Mouse (Mus musculus): ENCODE measurements around the gene Pygm. TPM values are rescaled to one million over a fixed set of nuclear protein-coding genes. Genes with fewer than 3 reads are reported as not detected.

Pygm gene
- polyA plus RNA-seq, 1 experiment from 2014 or later = 1.6 TPM

GRCm38 (mm10) chr19:6385419-6385818, 1.2 kb downstream of the Pygm start:
- WGBS = 77% methylated on average over 5 of the region's 5 CpGs
- peaks cover 2% of the 10 kb centered on the region for H3K4me1 ChIP-seq (replicated peaks; ENCODE audit: control insufficient read depth, insufficient read depth, low read length)
- ATAC-seq (ENCODE audit: low FRiP score) (no peak), DNase-seq (ENCODE audit: low spot score) (no peak)
- H3K36me3 ChIP-seq (ENCODE audit: control insufficient read depth, insufficient read depth, low read length) = no peaks in the 10 kb centered on the region
- no peaks in the 10 kb centered on the region for H3K27me3 ChIP-seq (ENCODE audit: control insufficient read depth, insufficient read depth, low read length)
- no peak overlapping the region for H3K4me2 ChIP-seq (replicated peaks; ENCODE audit: low read depth, low read length)
- no peak overlapping the region for H3K9ac ChIP-seq (ENCODE audit: low read depth, low read length)
- no peak overlapping the region for H3K27ac ChIP-seq (ENCODE audit: low read depth, low read length)
- no peaks in the 10 kb centered on the region for H3K9me3 ChIP-seq (ENCODE audit: control insufficient read depth, low read length)
- no peak overlapping the region for H3K4me3 ChIP-seq (ENCODE audit: low read depth, low read length)

- H3K4me3 ChIP-seq (ENCODE audit: low read depth, low read length) = no peak overlapping the region
- DNase-seq (ENCODE audit: low spot score) = no peak
- no peak for ATAC-seq (ENCODE audit: low FRiP score)
- H3K27me3 ChIP-seq (ENCODE audit: control insufficient read depth, insufficient read depth, low read length) = no peaks in the 10 kb centered on the region
- WGBS = 87% methylated on average over 7 of the region's 7 CpGs
- H3K4me1 ChIP-seq (replicated peaks; ENCODE audit: control insufficient read depth, insufficient read depth, low read length) = peaks cover 2% of the 10 kb centered on the region
- H3K36me3 ChIP-seq (ENCODE audit: control insufficient read depth, insufficient read depth, low read length) = no peaks in the 10 kb centered on the region
- H3K9ac ChIP-seq (ENCODE audit: low read depth, low read length) = no peak overlapping the region
- no peak overlapping the region for H3K27ac ChIP-seq (ENCODE audit: low read depth, low read length)
- no peaks in the 10 kb centered on the region for H3K9me3 ChIP-seq (ENCODE audit: control insufficient read depth, low read length)
- H3K4me2 ChIP-seq (replicated peaks; ENCODE audit: low read depth, low read length) = no peak overlapping the region
These were observed 1.6 kb downstream of the Pygm start for GRCm38 (mm10) chr19:6385821-6386220.

- Histone ChIP-seq H3K4me1 (replicated peaks; ENCODE audit: control insufficient read depth, insufficient read depth, low read length) (peaks cover 2% of the 10 kb centered on the region), H3K9ac (ENCODE audit: low read depth, low read length) (no peak overlapping the region), H3K4me3 (ENCODE audit: low read depth, low read length) (no peak overlapping the region), H3K4me2 (replicated peaks; ENCODE audit: low read depth, low read length) (no peak overlapping the region), H3K27me3 (ENCODE audit: control insufficient read depth, insufficient read depth, low read length) (no peaks in the 10 kb centered on the region), H3K27ac (ENCODE audit: low read depth, low read length) (no peak overlapping the region), H3K36me3 (ENCODE audit: control insufficient read depth, insufficient read depth, low read length) (no peaks in the 10 kb centered on the region), H3K9me3 (ENCODE audit: control insufficient read depth, low read length) (no peaks in the 10 kb centered on the region)
- ATAC-seq (ENCODE audit: low FRiP score) (no peak), DNase-seq (ENCODE audit: low spot score) (no peak)
- WGBS = 63% methylated on average over 9 of the region's 9 CpGs
These were observed 2.0 kb downstream of the Pygm start for GRCm38 (mm10) chr19:6386234-6386633.

- 81% methylated on average over 13 of the region's 13 CpGs for WGBS
- no peak overlapping the region for H3K9ac ChIP-seq (ENCODE audit: low read depth, low read length)
- no peaks in the 10 kb centered on the region for H3K9me3 ChIP-seq (ENCODE audit: control insufficient read depth, low read length)
- H3K4me2 ChIP-seq (replicated peaks; ENCODE audit: low read depth, low read length) = no peak overlapping the region
- no peaks in the 10 kb centered on the region for H3K36me3 ChIP-seq (ENCODE audit: control insufficient read depth, insufficient read depth, low read length)
- H3K4me3 ChIP-seq (ENCODE audit: low read depth, low read length) = no peak overlapping the region
- H3K27me3 ChIP-seq (ENCODE audit: control insufficient read depth, insufficient read depth, low read length) = no peaks in the 10 kb centered on the region
- DNase-seq (ENCODE audit: low spot score) (no peak), ATAC-seq (ENCODE audit: low FRiP score) (no peak)
- peaks cover 2% of the 10 kb centered on the region for H3K4me1 ChIP-seq (replicated peaks; ENCODE audit: control insufficient read depth, insufficient read depth, low read length)
- H3K27ac ChIP-seq (ENCODE audit: low read depth, low read length) = no peak overlapping the region
These were observed 3.8 kb downstream of the Pygm start for GRCm38 (mm10) chr19:6388006-6388405.

GRCm38 (mm10) chr19:6389803-6390202, 5.6 kb downstream of the Pygm start:
- no peak for DNase-seq (ENCODE audit: low spot score)
- peak overlapping the region; percentile 32 for H3K4me2 ChIP-seq (replicated peaks; ENCODE audit: low read depth, low read length)

GRCm38 (mm10) chr19:6390251-6390650, 6.1 kb downstream of the Pygm start:
- no peak overlapping the region for H3K4me3 ChIP-seq (ENCODE audit: low read depth, low read length)
- WGBS = 57% methylated on average over 6 of the region's 6 CpGs
- no peak overlapping the region for H3K4me2 ChIP-seq (replicated peaks; ENCODE audit: low read depth, low read length)
- no peaks in the 10 kb centered on the region for H3K9me3 ChIP-seq (ENCODE audit: control insufficient read depth, low read length)
- no peaks in the 10 kb centered on the region; the same call in 1 of the 2 replicates for H3K4me1 ChIP-seq (replicated peaks; ENCODE audit: control insufficient read depth, insufficient read depth, low read length)
- DNase-seq (ENCODE audit: low spot score) (no peak), ATAC-seq (ENCODE audit: low FRiP score) (no peak)
- H3K36me3 ChIP-seq (ENCODE audit: control insufficient read depth, insufficient read depth, low read length) = no peaks in the 10 kb centered on the region
- H3K9ac ChIP-seq (ENCODE audit: low read depth, low read length) = no peak overlapping the region
- H3K27me3 ChIP-seq (ENCODE audit: control insufficient read depth, insufficient read depth, low read length) = no peaks in the 10 kb centered on the region
- no peak overlapping the region for H3K27ac ChIP-seq (ENCODE audit: low read depth, low read length)

More at GRCm38 (mm10) chr19:6389803-6390202, 5.6 kb downstream of the Pygm start:
- peak overlapping the region; percentile 9; the same call in 1 of the 2 replicates for H3K4me3 ChIP-seq (ENCODE audit: low read depth, low read length)
- peak overlapping the region; percentile 17; the same call in 1 of the 2 replicates for H3K9ac ChIP-seq (ENCODE audit: low read depth, low read length)
- ATAC-seq (ENCODE audit: low FRiP score) = no peak
- H3K36me3 ChIP-seq (ENCODE audit: control insufficient read depth, insufficient read depth, low read length) = no peaks in the 10 kb centered on the region
- WGBS = 8% methylated on average over 16 of the region's 16 CpGs
- no peak overlapping the region for H3K27ac ChIP-seq (ENCODE audit: low read depth, low read length)
- no peaks in the 10 kb centered on the region for H3K9me3 ChIP-seq (ENCODE audit: control insufficient read depth, low read length)
- no peaks in the 10 kb centered on the region; the same call in 1 of the 2 replicates for H3K4me1 ChIP-seq (replicated peaks; ENCODE audit: control insufficient read depth, insufficient read depth, low read length)
- no peaks in the 10 kb centered on the region for H3K27me3 ChIP-seq (ENCODE audit: control insufficient read depth, insufficient read depth, low read length)

GRCm38 (mm10) chr19:6392743-6393393, 8.7 kb downstream of the Pygm start:
- no peak for DNase-seq (ENCODE audit: low spot score)
- WGBS = 96% methylated on average over 14 of the region's 14 CpGs

GRCm38 (mm10) chr19:6393637-6394036, 9.4 kb downstream of the Pygm start:
- peaks cover 1% of the 10 kb centered on the region; the same call in 1 of the 2 replicates for H3K4me1 ChIP-seq (replicated peaks; ENCODE audit: control insufficient read depth, insufficient read depth, low read length)
- no peak for DNase-seq (ENCODE audit: low spot score)
- 92% methylated on average over 16 of the region's 16 CpGs for WGBS
- H3K27me3 ChIP-seq (ENCODE audit: control insufficient read depth, insufficient read depth, low read length) = no peaks in the 10 kb centered on the region
- H3K27ac ChIP-seq (ENCODE audit: low read depth, low read length) = no peak overlapping the region
- H3K9me3 ChIP-seq (ENCODE audit: control insufficient read depth, low read length) = no peaks in the 10 kb centered on the region
- H3K4me3 ChIP-seq (ENCODE audit: low read depth, low read length) = no peak overlapping the region
- no peak overlapping the region for H3K9ac ChIP-seq (ENCODE audit: low read depth, low read length)
- no peak overlapping the region for H3K4me2 ChIP-seq (replicated peaks; ENCODE audit: low read depth, low read length)
- H3K36me3 ChIP-seq (ENCODE audit: control insufficient read depth, insufficient read depth, low read length) = no peaks in the 10 kb centered on the region
- ATAC-seq (ENCODE audit: low FRiP score) = no peak

More at GRCm38 (mm10) chr19:6392743-6393393, 8.7 kb downstream of the Pygm start:
- H3K9me3 ChIP-seq (ENCODE audit: control insufficient read depth, low read length) = no peaks in the 10 kb centered on the region
- H3K4me3 ChIP-seq (ENCODE audit: low read depth, low read length) = no peak overlapping the region
- no peak for ATAC-seq (ENCODE audit: low FRiP score)
- H3K27me3 ChIP-seq (ENCODE audit: control insufficient read depth, insufficient read depth, low read length) = no peaks in the 10 kb centered on the region
- H3K27ac ChIP-seq (ENCODE audit: low read depth, low read length) = no peak overlapping the region
- no peaks in the 10 kb centered on the region; the same call in 1 of the 2 replicates for H3K4me1 ChIP-seq (replicated peaks; ENCODE audit: control insufficient read depth, insufficient read depth, low read length)
- no peak overlapping the region for H3K4me2 ChIP-seq (replicated peaks; ENCODE audit: low read depth, low read length)
- H3K36me3 ChIP-seq (ENCODE audit: control insufficient read depth, insufficient read depth, low read length) = no peaks in the 10 kb centered on the region
- no peak overlapping the region for H3K9ac ChIP-seq (ENCODE audit: low read depth, low read length)

GRCm38 (mm10) chr19:6396237-6396636, 12.0 kb downstream of the Pygm start:
- H3K9ac ChIP-seq (ENCODE audit: low read depth, low read length) = no peak overlapping the region
- no peaks in the 10 kb centered on the region for H3K9me3 ChIP-seq (ENCODE audit: control insufficient read depth, low read length)
- H3K4me2 ChIP-seq (replicated peaks; ENCODE audit: low read depth, low read length) = no peak overlapping the region
- peaks cover 6% of the 10 kb centered on the region; the same call in 1 of the 2 replicates for H3K4me1 ChIP-seq (replicated peaks; ENCODE audit: control insufficient read depth, insufficient read depth, low read length)
- WGBS = 84% methylated on average over 5 of the region's 5 CpGs
- H3K27me3 ChIP-seq (ENCODE audit: control insufficient read depth, insufficient read depth, low read length) = peaks cover 18% of the 10 kb centered on the region
- no peak overlapping the region for H3K27ac ChIP-seq (ENCODE audit: low read depth, low read length)
- DNase-seq (ENCODE audit: low spot score) = no peak
- H3K4me3 ChIP-seq (ENCODE audit: low read depth, low read length) = no peak overlapping the region
- H3K36me3 ChIP-seq (ENCODE audit: control insufficient read depth, insufficient read depth, low read length) = no peaks in the 10 kb centered on the region
- ATAC-seq (ENCODE audit: low FRiP score) = no peak
